Mouse (Mus musculus) E14TG2a.4 (cell line): ENCODE results near the gene Prrt1.
A peak's percentile ranks its signal among the peaks of the same experiment; 100 is the strongest.

Experiments used
- H3K27me3 ChIP-seq: 2 replicates; pipeline ENCODE4 v1.6.1; 2014; ENCODE audit warnings: low read length, control low read depth; ENCODE audit not compliant: insufficient read depth
- H3K36me3 ChIP-seq: 2 replicates; pipeline ENCODE4 v1.6.1; 2014; ENCODE audit warnings: low read length, control low read depth; ENCODE audit not compliant: insufficient read depth
- H3K4me1 ChIP-seq: replicated peaks from 2 replicates; pipeline ENCODE4 v1.6.1; 2014; ENCODE audit warnings: low read depth, low read length, control low read depth
- H3K4me3 ChIP-seq: replicated peaks from 2 replicates; pipeline ENCODE4 v1.5.1; 2014; ENCODE audit warnings: mild to moderate bottlenecking, low read length
- H3K9me3 ChIP-seq: 2 replicates; pipeline ENCODE4 v1.6.1; 2014; ENCODE audit warnings: low read length, control low read depth
- CTCF ChIP-seq: conservative IDR thresholded peaks from 2 replicates; pipeline ENCODE4 v1.5.1; 2014; ENCODE audit warnings: low read length
- NANOG ChIP-seq: IDR thresholded peaks from 2 replicates; pipeline ENCODE4 v1.6.1; 2014; ENCODE audit warnings: borderline replicate concordance, low read length, mixed read lengths
- POU5F1 ChIP-seq: IDR thresholded peaks from 2 replicates; pipeline ENCODE4 v1.6.1; 2014; ENCODE audit warnings: low read length, borderline replicate concordance

Prrt1 gene

GRCm38 (mm10) chr17:34655160-34655559 is 25.8 kb downstream of the Prrt1 start:
- Histone ChIP-seq H3K9me3 (no peaks in the 10 kb centered on the region), H3K27me3 (peaks cover 17% of the 10 kb centered on the region), H3K36me3 (peaks cover 60% of the 10 kb centered on the region), H3K4me1 (peaks cover 64% of the 10 kb centered on the region), H3K4me3 (no peak overlapping the region)
- TF ChIP-seq CTCF (no peak), POU5F1 (no peak), NANOG (no peak)

- Histone ChIP-seq H3K36me3 (peaks cover 55% of the 10 kb centered on the region), H3K27me3 (peaks cover 21% of the 10 kb centered on the region)
- TF ChIP-seq POU5F1 (no peak), NANOG (no peak), CTCF (no peak)
Measured at GRCm38 (mm10) chr17:34655581-34655991, 26.3 kb downstream of the Prrt1 start.

GRCm38 (mm10) chr17:34656666-34657065 is 27.3 kb downstream of the Prrt1 start:
- TF ChIP-seq POU5F1 (no peak), NANOG (no peak), CTCF (no peak)
- H3K4me1 ChIP-seq, result peaks cover 65% of the 10 kb centered on the region
- peaks cover 44% of the 10 kb centered on the region for H3K36me3 ChIP-seq
- H3K9me3 ChIP-seq, result no peaks in the 10 kb centered on the region
- peaks cover 27% of the 10 kb centered on the region for H3K27me3 ChIP-seq
- no peak overlapping the region for H3K4me3 ChIP-seq

More at GRCm38 (mm10) chr17:34655581-34655991, 26.3 kb downstream of the Prrt1 start:
- peaks cover 65% of the 10 kb centered on the region for H3K4me1 ChIP-seq
- no peak overlapping the region for H3K4me3 ChIP-seq
- H3K9me3 ChIP-seq, result no peaks in the 10 kb centered on the region

- Histone ChIP-seq H3K4me3 (no peak overlapping the region), H3K9me3 (no peaks in the 10 kb centered on the region), H3K27me3 (peaks cover 28% of the 10 kb centered on the region), H3K36me3 (peaks cover 38% of the 10 kb centered on the region), H3K4me1 (peaks cover 63% of the 10 kb centered on the region)
- no peak for TF ChIP-seq POU5F1
Measured at GRCm38 (mm10) chr17:34657271-34657670, 27.9 kb downstream of the Prrt1 start.

GRCm38 (mm10) chr17:34658145-34658544 is 28.8 kb downstream of the Prrt1 start:
- H3K4me1 ChIP-seq, result peaks cover 65% of the 10 kb centered on the region
- H3K27me3 ChIP-seq, result peaks cover 35% of the 10 kb centered on the region
- TF ChIP-seq CTCF, result no peak
- no peak for TF ChIP-seq POU5F1
- TF ChIP-seq NANOG, result no peak
- no peak overlapping the region for H3K4me3 ChIP-seq
- peaks cover 30% of the 10 kb centered on the region for H3K36me3 ChIP-seq
- H3K9me3 ChIP-seq, result no peaks in the 10 kb centered on the region

- peaks cover 61% of the 10 kb centered on the region for H3K4me1 ChIP-seq
- H3K4me3 ChIP-seq, result no peak overlapping the region
- peaks cover 25% of the 10 kb centered on the region for H3K36me3 ChIP-seq
- no peaks in the 10 kb centered on the region for H3K9me3 ChIP-seq
- TF ChIP-seq POU5F1 (no peak), NANOG (no peak), CTCF (no peak)
- peaks cover 40% of the 10 kb centered on the region for H3K27me3 ChIP-seq
Measured at GRCm38 (mm10) chr17:34658591-34658990, 29.3 kb downstream of the Prrt1 start.

- Histone ChIP-seq H3K4me3 (no peak overlapping the region), H3K4me1 (peaks cover 55% of the 10 kb centered on the region), H3K27me3 (peaks cover 46% of the 10 kb centered on the region), H3K36me3 (peaks cover 18% of the 10 kb centered on the region), H3K9me3 (no peaks in the 10 kb centered on the region)
- no peak for TF ChIP-seq POU5F1
- no peak for TF ChIP-seq CTCF
Measured at GRCm38 (mm10) chr17:34659181-34659896, 30.0 kb downstream of the Prrt1 start.

GRCm38 (mm10) chr17:34659897-34660214 is 30.5 kb downstream of the Prrt1 start:
- H3K27me3 ChIP-seq, result peaks cover 49% of the 10 kb centered on the region
- no peak for TF ChIP-seq POU5F1
- no peak for TF ChIP-seq CTCF
- TF ChIP-seq NANOG, result no peak
- H3K36me3 ChIP-seq, result peaks cover 13% of the 10 kb centered on the region
- H3K4me1 ChIP-seq, result peaks cover 52% of the 10 kb centered on the region
- H3K9me3 ChIP-seq, result no peaks in the 10 kb centered on the region
- H3K4me3 ChIP-seq, result no peak overlapping the region

- H3K27me3 ChIP-seq, result peaks cover 53% of the 10 kb centered on the region
- H3K4me3 ChIP-seq, result peak overlapping the region; percentile 41
- no peaks in the 10 kb centered on the region for H3K9me3 ChIP-seq
- H3K36me3 ChIP-seq, result peaks cover 8% of the 10 kb centered on the region
- TF ChIP-seq CTCF, result no peak
- no peak for TF ChIP-seq POU5F1
- no peak for TF ChIP-seq NANOG
- peaks cover 47% of the 10 kb centered on the region for H3K4me1 ChIP-seq
Measured at GRCm38 (mm10) chr17:34660259-34660820, 31.0 kb downstream of the Prrt1 start.
